ENCODE assay signal across 29 mouse cellular contexts in the genomic region with DNA sequence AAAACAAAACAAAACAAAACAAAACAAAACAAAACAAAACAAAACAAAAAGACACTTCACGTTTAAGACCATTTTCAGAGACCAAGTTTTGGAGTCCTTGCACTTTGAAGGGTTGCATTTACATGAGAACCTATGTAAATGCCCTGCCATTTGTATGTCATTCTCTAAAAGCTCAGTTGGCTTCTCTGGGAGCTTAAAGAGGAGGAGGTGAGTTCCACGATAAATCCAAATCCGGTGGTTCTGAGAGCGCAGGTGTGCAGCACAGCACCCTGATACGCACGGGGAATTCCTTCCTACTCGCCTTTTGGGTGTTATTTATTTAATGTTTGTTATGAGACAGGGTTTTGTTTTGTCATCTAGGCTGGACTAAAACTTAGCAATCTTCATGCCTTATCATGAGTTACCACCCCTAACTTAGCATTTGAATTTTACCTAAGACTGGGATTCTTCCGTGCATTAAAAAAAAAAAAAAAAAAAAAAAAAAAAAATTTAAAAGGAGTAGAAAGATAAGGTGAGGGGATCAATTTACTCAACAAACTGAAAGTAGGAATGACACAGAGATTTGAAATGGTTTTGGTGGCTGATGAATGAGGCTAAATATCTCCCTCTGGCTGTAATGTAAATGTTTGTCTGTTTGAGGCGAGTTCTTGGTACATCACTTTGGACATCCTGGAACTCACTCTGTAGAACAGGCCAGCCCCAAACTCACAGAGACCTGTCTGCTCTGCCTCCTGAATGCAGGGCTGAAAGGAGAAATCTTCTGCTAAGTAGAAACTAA.
DNase-seq lines count a peak whose midpoint lies in the region; ATAC-seq lines count a peak whose summit lies in the region.
"Had no signal": no experiment of that assay in that cellular context is flagged by ENCODE, and none has a peak within 500 bp of the region (broad histone marks: within the 10 kb centered on the region; RNA-seq: fewer than 3 reads in every experiment).

No protein-coding gene starts in this region.

- no peaks in the 10 kb centered on the region for H3K4me1 ChIP-seq in midbrain, embryonic 11.5 days (ENCODE audit: control insufficient read depth, insufficient read depth, low read length)
- H3K4me1 ChIP-seq in midbrain, embryonic 10.5 days: no peaks in the 10 kb centered on the region
- H3K4me1 ChIP-seq: embryonic facial prominence, embryonic 10.5 days; forebrain, embryonic 12.5 days; forebrain, embryonic 15.5 days had no signal

- H3K4me2 ChIP-seq in midbrain, embryonic 11.5 days: no peak overlapping the region
- H3K4me2 ChIP-seq: embryonic facial prominence, embryonic 13.5 days; forebrain, embryonic 12.5 days; forebrain, embryonic 15.5 days; heart, embryonic 13.5 days; hindbrain, embryonic 14.5 days had no signal

- DNase-seq in midbrain, embryonic 11.5 days (ENCODE audit: low spot score, missing footprints): peak; percentile 80
- DNase-seq in midbrain, embryonic 10.5 days (ENCODE audit: low spot score): no peak
- DNase-seq in ES-CJ7 (ENCODE audit: low read depth, low spot score) (peak; percentile 75), R1 (ENCODE audit: low read depth, low spot score) (peak; percentile 82)
- no peak for DNase-seq in spleen, postnatal 36 days (ENCODE audit: low spot score in 2 of 2)
- DNase-seq in frontal cortex, postnatal 25 days (ENCODE audit: low spot score in 2 of 2): no peak
- no peak for DNase-seq in adrenal gland, adult 2 months
- DNase-seq: adrenal gland, postnatal 14 days; cerebellum, adult 11 months; cerebellum, adult 2 months; cerebellum, adult 9-11 months; cerebellum, postnatal 25 days; embryo, embryonic 11 days; gastrocnemius, postnatal 10 days; gastrocnemius, postnatal 36 days; heart, adult 2 months; heart, postnatal 14 days; heart, postnatal 4 days; kidney, adult 11 months had no signal

- H3K4me3 ChIP-seq in midbrain, embryonic 11.5 days (ENCODE audit: low read depth, low read length): no peak overlapping the region
- no peak overlapping the region for H3K4me3 ChIP-seq in midbrain, embryonic 10.5 days
- H3K4me3 ChIP-seq: embryonic facial prominence, embryonic 10.5 days; embryonic facial prominence, embryonic 13.5 days; erythroblast, embryonic 14.5 days; forebrain, embryonic 12.5 days; forebrain, embryonic 15.5 days; heart, adult 2 months; heart, embryonic 10.5 days; heart, embryonic 13.5 days had no signal

- H3K27ac ChIP-seq in midbrain, embryonic 11.5 days (ENCODE audit: low read depth, low read length): no peak overlapping the region
- no peak overlapping the region for H3K27ac ChIP-seq in midbrain, embryonic 10.5 days (replicated peaks)
- H3K27ac ChIP-seq: embryonic facial prominence, embryonic 10.5 days; embryonic facial prominence, embryonic 13.5 days; forebrain, embryonic 12.5 days; forebrain, embryonic 15.5 days; heart, adult 2 months; heart, embryonic 10.5 days; heart, embryonic 13.5 days; hindbrain, embryonic 14.5 days; hindbrain, postnatal 0 days had no signal

- no peaks in the 10 kb centered on the region for H3K9me3 ChIP-seq in midbrain, embryonic 11.5 days (ENCODE audit: control insufficient read depth, low read length)
- H3K9me3 ChIP-seq in midbrain, embryonic 10.5 days (replicated peaks): no peaks in the 10 kb centered on the region
- H3K9me3 ChIP-seq: embryonic facial prominence, embryonic 10.5 days; embryonic facial prominence, embryonic 13.5 days; forebrain, embryonic 12.5 days; forebrain, embryonic 15.5 days; heart, embryonic 10.5 days; heart, embryonic 13.5 days had no signal

- ATAC-seq in midbrain, embryonic 11.5 days (ENCODE audit: low FRiP score): no peak
- ATAC-seq: forebrain, embryonic 15.5 days; hindbrain, postnatal 0 days; inflammation-experienced regulatory T-cells, adult 6 months had no signal

- 78% methylated on average over 9 of the region's 9 CpGs for whole genome bisulfite sequencing in midbrain, embryonic 11.5 days
- WGBS in midbrain, embryonic 10.5 days: 75% methylated on average over 9 of the region's 9 CpGs

- H3K27me3 ChIP-seq in midbrain, embryonic 11.5 days (ENCODE audit: control insufficient read depth, insufficient read depth, low read length): no peaks in the 10 kb centered on the region
- H3K27me3 ChIP-seq in midbrain, embryonic 10.5 days (ENCODE audit: low read depth, poor library complexity, severe bottlenecking): no peaks in the 10 kb centered on the region
- H3K27me3 ChIP-seq: embryonic facial prominence, embryonic 13.5 days; forebrain, embryonic 12.5 days; forebrain, embryonic 15.5 days; heart, embryonic 13.5 days had no signal

- H3K9ac ChIP-seq in midbrain, embryonic 11.5 days (ENCODE audit: low read length): no peak overlapping the region
- H3K9ac ChIP-seq: embryonic facial prominence, embryonic 13.5 days; forebrain, embryonic 12.5 days; forebrain, embryonic 15.5 days; heart, embryonic 13.5 days; hindbrain, embryonic 14.5 days had no signal

- H3K36me3 ChIP-seq in midbrain, embryonic 11.5 days (ENCODE audit: control insufficient read depth, insufficient read depth, low read length): no peaks in the 10 kb centered on the region
- H3K36me3 ChIP-seq in midbrain, embryonic 10.5 days: no peaks in the 10 kb centered on the region
- H3K36me3 ChIP-seq: embryonic facial prominence, embryonic 10.5 days; embryonic facial prominence, embryonic 13.5 days; forebrain, embryonic 12.5 days; forebrain, embryonic 15.5 days; heart, embryonic 10.5 days; heart, embryonic 13.5 days had no signal

Comparison
In these comparisons a context has a peak if more than half of its experiments do, and no peak if none do; other contexts are left out.
1. DNase-seq: peak in midbrain, embryonic 11.5 days (single experiment), ES-CJ7 (single experiment) and R1 (single experiment); none in midbrain, embryonic 10.5 days (single experiment), spleen, postnatal 36 days (0 of 2), frontal cortex, postnatal 25 days (0 of 2) and adrenal gland, adult 2 months (single experiment).